Mouse (Mus musculus): ENCODE data around the gene Mllt10. TPM values are rescaled to one million over a fixed set of nuclear protein-coding genes. Genes with fewer than 3 reads are reported as not detected.

Mllt10 gene
- polyA plus RNA-seq, 1 experiment = 32.5 TPM

DNA sequence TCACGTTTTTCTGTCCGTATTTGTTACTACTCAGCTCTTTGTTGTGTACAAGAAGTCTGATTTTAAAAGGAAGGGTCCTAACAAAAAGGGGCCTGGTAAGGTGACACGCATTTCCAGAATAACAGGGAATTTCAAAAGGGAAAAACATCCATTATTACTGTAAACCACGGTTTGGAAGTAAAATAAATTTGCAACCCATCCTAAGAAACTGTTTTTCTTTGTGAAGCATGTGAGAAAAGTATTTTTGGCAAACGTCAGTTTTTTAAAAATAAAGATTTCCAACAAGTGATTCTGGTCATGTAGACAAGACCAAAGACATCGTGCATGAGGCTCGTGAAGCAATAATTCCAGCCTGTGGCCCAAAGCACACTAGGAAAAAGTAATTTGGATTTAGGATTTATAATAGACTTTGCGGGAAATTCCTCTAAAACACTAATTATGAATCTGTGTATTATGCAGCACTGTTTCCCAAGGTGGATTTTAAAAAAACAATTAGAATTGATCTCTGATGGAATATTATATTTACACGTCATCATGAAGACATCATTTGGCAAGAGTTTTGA is 3.2 kb downstream of the Mllt10 start:
- Histone ChIP-seq H3K4me3 (ENCODE audit: insufficient read depth, low read length) (peak overlapping the region; percentile 84), H3K27ac (ENCODE audit: insufficient read depth, low read depth, low read length) (peak overlapping the region; percentile 99), H3K4me1 (ENCODE audit: control insufficient read depth, insufficient read depth, low read length) (peaks cover 10% of the 10 kb centered on the region)
- TF ChIP-seq CTCF (IDR thresholded peaks at IDR 0.05; ENCODE audit: low read depth, low read length) (no peak), POLR2A (IDR thresholded peaks at IDR 0.05; ENCODE audit: borderline replicate concordance, low read depth, low read length) (no peak)

DNA sequence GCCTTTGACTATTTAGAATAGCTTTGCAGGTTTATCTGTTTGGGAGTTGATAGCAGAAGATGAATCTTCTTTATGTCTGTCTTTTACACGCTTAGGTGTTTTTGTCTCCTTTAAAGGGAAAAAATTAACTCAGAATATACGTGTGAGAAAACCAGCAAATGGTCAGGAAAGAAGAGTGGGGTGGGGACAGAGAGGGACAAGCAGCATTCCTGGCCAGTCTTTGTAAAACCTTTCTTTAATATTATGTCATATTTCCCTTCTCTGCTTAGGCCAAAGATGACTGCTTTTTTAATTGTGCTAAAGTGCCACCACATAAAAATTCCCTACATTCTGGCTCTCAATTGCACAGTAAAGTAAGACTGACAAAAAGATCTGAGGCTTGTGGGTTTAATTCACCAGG is 4.0 kb downstream of the Mllt10 start:
- H3K4me3 ChIP-seq (ENCODE audit: insufficient read depth, low read length) = no peak overlapping the region
- peaks cover 10% of the 10 kb centered on the region for H3K4me1 ChIP-seq (ENCODE audit: control insufficient read depth, insufficient read depth, low read length)
- TF ChIP-seq POLR2A (IDR thresholded peaks at IDR 0.05; ENCODE audit: borderline replicate concordance, low read depth, low read length) (no peak), CTCF (IDR thresholded peaks at IDR 0.05; ENCODE audit: low read depth, low read length) (no peak)
- H3K27ac ChIP-seq (ENCODE audit: insufficient read depth, low read depth, low read length) = no peak overlapping the region

DNA sequence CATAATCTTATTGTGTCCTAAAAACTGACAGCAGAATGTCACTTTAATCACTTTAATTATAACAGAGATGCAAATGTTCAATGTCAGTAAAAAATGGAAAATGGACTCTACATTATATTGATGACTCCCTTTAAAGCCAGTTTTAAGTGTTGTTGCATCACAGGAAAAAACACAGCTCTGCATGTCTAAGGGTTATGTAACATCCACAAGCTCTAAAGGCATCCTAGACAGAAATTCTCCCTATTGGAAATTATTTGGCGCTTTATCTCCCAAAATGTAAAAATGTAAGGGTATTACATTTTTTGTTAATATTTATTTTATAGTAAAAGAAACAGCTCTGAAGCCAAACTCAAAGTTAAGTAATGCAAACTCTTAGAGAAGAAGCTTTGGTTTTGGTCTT is 4.9 kb downstream of the Mllt10 start:
- H3K4me3 ChIP-seq (ENCODE audit: insufficient read depth, low read length) = no peak overlapping the region
- TF ChIP-seq CTCF (IDR thresholded peaks at IDR 0.05; ENCODE audit: low read depth, low read length) = no peak
- TF ChIP-seq POLR2A (IDR thresholded peaks at IDR 0.05; ENCODE audit: borderline replicate concordance, low read depth, low read length) = no peak
- H3K27ac ChIP-seq (ENCODE audit: insufficient read depth, low read depth, low read length) = no peak overlapping the region
- H3K4me1 ChIP-seq (ENCODE audit: control insufficient read depth, insufficient read depth, low read length) = peaks cover 10% of the 10 kb centered on the region

DNA sequence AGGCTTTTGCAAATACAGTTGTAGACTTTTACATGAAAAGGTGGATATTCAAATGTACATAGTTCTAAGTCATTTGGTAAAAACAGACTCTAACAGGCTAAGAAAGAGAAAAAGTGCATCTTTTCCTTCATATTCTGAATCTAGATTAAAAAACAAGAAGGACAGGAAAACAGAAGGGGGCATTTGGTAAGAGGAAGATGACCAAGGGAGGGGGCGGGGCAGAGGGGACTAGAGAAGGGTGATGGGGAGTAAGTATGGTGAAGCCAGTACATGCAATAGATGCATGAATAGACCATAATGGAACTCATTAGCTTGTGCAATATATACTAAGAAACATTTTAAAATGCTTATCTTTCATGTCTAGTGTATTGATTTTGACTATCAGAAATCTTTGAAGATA is 5.4 kb downstream of the Mllt10 start:
- Histone ChIP-seq H3K27ac (ENCODE audit: insufficient read depth, low read depth, low read length) (no peak overlapping the region), H3K4me3 (ENCODE audit: insufficient read depth, low read length) (no peak overlapping the region), H3K4me1 (ENCODE audit: control insufficient read depth, insufficient read depth, low read length) (peaks cover 9% of the 10 kb centered on the region)
- no peak for TF ChIP-seq CTCF (IDR thresholded peaks at IDR 0.05; ENCODE audit: low read depth, low read length)
- TF ChIP-seq POLR2A (IDR thresholded peaks at IDR 0.05; ENCODE audit: borderline replicate concordance, low read depth, low read length) = no peak

DNA sequence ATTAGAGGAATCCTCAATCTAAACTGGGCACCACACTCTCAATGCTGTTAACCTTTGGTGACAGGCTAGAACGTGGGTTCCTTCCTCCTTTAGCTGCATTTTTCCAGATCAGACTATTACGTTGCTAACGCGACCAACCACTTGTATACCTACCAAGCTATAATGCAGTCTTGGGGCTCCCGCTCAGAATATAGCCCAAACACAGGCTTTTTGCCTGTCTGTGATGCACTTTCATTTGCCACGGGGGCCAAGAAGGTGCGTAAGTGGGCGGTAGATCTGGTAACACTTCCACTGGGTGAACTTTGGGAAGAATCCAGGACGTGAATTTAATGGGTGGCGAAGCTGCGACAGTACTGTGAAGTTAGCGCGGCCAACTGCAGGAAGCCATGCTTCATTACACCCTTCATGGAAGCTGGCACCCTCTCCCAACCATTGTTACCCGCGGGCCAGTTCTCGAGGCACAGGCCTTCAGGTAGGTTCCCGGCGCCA is 8.8 kb downstream of the Mllt10 start:
- H3K4me1 ChIP-seq (ENCODE audit: control insufficient read depth, insufficient read depth, low read length) = peaks cover 3% of the 10 kb centered on the region; the same call in 1 of the 2 replicates
- peak overlapping the region; percentile 47 for H3K27ac ChIP-seq (ENCODE audit: insufficient read depth, low read depth, low read length)
- TF ChIP-seq POLR2A (IDR thresholded peaks at IDR 0.05; ENCODE audit: borderline replicate concordance, low read depth, low read length) = no peak
- no peak for TF ChIP-seq CTCF (IDR thresholded peaks at IDR 0.05; ENCODE audit: low read depth, low read length)
- peak overlapping the region; percentile 65 for H3K4me3 ChIP-seq (ENCODE audit: insufficient read depth, low read length)

DNA sequence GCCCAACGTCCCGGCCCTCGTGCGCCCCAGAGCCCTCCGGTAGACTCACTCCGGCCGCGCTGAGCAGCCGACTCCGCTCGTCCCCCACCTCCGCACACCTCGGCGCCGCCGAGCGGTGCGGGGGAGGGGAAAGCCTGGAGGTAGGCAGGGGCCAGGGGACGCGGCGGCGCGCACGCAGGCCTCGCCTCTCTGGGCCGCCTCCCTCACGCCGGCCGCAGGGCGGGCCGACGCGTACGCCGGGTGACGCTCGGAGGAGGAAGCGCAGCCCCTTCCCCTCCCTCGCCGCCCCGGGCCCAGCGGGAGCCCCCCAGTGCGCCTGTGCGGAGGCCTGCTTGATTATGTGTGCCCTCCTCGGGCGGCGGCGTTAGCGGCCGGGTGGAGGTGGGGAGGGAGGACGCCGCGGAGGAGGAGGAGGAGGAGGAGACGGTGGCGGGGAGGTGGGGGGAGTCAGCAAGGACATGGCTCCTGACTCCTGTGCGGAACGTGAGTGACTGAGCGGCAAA is 9.4 kb downstream of the Mllt10 start:
- peak overlapping the region; percentile 65 for H3K4me3 ChIP-seq (ENCODE audit: insufficient read depth, low read length)
- TF ChIP-seq POLR2A (IDR thresholded peaks at IDR 0.05; ENCODE audit: borderline replicate concordance, low read depth, low read length) (no peak), CTCF (IDR thresholded peaks at IDR 0.05; ENCODE audit: low read depth, low read length) (no peak)
- H3K4me1 ChIP-seq (ENCODE audit: control insufficient read depth, insufficient read depth, low read length) = peaks cover 3% of the 10 kb centered on the region; the same call in 1 of the 2 replicates
- H3K27ac ChIP-seq (ENCODE audit: insufficient read depth, low read depth, low read length) = peak overlapping the region; percentile 47

DNA sequence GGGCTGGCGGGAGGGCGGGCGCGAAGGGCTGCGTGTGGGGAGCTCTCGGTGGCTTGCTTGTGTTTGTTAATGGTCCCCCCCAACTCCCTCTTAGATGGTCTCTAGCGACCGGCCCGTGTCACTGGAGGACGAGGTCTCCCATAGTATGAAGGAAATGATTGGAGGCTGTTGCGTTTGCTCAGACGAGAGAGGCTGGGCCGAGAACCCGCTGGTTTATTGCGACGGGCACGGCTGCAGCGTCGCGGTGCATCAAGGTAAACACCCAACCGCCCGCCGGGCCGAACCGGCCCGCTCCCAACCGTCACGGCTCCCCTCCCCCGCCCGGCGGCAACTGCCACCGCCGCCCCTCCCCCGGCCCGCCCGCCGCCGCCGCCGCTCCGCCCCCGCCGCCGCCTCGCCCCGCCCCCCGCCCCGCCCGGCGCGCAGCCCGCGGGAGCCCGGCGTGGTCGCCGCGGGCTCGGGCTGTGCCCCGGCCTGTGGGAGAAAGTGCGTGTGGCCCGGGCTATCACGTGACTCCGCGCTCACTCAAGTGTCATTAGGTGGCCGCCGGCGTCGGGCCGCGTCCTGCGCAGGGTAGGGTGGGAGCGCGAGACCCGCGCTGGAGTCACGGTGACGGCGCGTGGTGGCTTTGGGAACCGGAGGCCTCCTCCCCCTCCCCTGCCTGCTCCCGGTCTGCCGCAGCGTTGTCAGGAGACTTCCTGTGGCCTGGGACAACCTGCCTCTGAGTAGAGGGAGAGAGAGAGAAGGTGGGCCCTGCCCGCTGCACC is 10.1 kb downstream of the Mllt10 start:
- peak overlapping the region; percentile 47 for H3K27ac ChIP-seq (ENCODE audit: insufficient read depth, low read depth, low read length)
- peaks cover 3% of the 10 kb centered on the region; the same call in 1 of the 2 replicates for H3K4me1 ChIP-seq (ENCODE audit: control insufficient read depth, insufficient read depth, low read length)
- TF ChIP-seq CTCF (IDR thresholded peaks at IDR 0.05; ENCODE audit: low read depth, low read length) (no peak), POLR2A (IDR thresholded peaks at IDR 0.05; ENCODE audit: borderline replicate concordance, low read depth, low read length) (no peak)
- H3K4me3 ChIP-seq (ENCODE audit: insufficient read depth, low read length) = peak overlapping the region; percentile 79

DNA sequence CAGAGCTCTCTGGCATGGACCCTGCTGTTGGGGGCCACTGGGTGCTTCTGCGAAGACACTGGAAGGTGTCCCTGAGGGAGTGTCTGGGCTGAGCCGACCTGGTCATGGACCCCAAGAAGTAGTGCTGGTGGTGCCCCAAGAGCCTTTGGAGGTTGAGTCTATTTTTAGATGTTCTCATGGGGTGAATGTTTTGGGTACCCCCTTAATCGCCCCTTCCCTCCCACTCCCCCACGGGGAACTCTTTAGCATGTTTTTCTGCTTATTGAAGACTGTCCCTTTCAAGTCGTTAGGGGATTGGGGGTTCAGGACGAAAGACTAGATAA is 10.6 kb downstream of the Mllt10 start:
- peak overlapping the region; percentile 79 for H3K4me3 ChIP-seq (ENCODE audit: insufficient read depth, low read length)
- TF ChIP-seq CTCF (IDR thresholded peaks at IDR 0.05; ENCODE audit: low read depth, low read length) (no peak), POLR2A (IDR thresholded peaks at IDR 0.05; ENCODE audit: borderline replicate concordance, low read depth, low read length) (no peak)
- H3K4me1 ChIP-seq (ENCODE audit: control insufficient read depth, insufficient read depth, low read length) = peaks cover 2% of the 10 kb centered on the region; the same call in 1 of the 2 replicates
- peak overlapping the region; percentile 36 for H3K27ac ChIP-seq (ENCODE audit: insufficient read depth, low read depth, low read length)

DNA sequence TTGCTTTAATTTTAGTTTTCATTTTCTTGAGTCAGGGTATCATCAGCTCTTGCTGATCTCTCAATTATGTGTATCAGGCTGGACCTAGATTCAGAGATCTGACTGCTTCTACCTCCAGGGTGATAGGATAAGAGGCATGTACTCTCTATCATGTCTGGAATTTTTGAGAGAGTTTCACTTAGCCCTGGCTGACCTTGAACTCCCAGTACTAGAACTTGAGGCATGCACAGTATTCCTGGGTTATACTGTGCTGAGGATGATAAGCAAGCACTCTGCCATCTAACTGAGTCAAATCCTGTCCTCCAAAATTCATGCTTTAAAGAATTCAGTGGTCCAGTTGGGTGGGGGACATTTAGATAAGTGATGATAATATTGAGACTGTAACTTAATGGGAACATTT is 11.4 kb downstream of the Mllt10 start:
- no peak overlapping the region for H3K4me3 ChIP-seq (ENCODE audit: insufficient read depth, low read length)
- H3K27ac ChIP-seq (ENCODE audit: insufficient read depth, low read depth, low read length) = no peak overlapping the region
- TF ChIP-seq POLR2A (IDR thresholded peaks at IDR 0.05; ENCODE audit: borderline replicate concordance, low read depth, low read length) (no peak), CTCF (IDR thresholded peaks at IDR 0.05; ENCODE audit: low read depth, low read length) (no peak)
- peaks cover 2% of the 10 kb centered on the region; the same call in 1 of the 2 replicates for H3K4me1 ChIP-seq (ENCODE audit: control insufficient read depth, insufficient read depth, low read length)

Data from bone marrow macrophage, adult 2 months (primary cell).